Mouse (Mus musculus) v-Abl transformed pro-B cells (cell line): ENCODE data around the gene Ppie.
"Not testable (repeated sequence)": the region's sequence is repeated elsewhere in the genome, so short reads cannot be mapped to it uniquely, and the experiment has no call there.

ENCODE experiments used
- in situ Hi-C, 2 experiments: fragments of 400-800 bp; cut with MboI; formaldehyde crosslinking; loops; one replicate each; pipeline ENCODE4 v1.15.1; 2025; ENCODE audit not compliant: unreplicated experiment in 2 of 2

The Ppie gene

DNA sequence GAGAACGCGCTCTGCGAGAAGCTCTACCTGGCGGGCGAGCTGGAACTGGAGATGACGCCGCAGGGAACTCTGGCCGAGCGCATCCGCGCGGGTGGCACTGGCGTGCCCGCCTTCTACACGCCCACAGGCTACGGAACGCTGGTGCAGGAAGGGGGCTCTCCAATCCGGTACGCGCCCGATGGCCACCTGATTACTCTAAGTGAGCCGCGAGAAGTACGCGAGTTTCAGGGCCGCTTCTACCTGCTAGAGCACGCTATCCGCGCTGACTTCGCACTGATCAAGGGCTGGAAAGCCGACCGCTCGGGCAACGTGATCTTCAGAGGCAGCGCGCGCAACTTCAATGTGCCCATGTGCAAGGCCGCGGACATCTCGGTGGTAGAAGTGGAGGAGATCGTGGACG, 23.1 kb downstream of the Ppie start:
- in situ Hi-C loops: not testable (repeated sequence)

DNA sequence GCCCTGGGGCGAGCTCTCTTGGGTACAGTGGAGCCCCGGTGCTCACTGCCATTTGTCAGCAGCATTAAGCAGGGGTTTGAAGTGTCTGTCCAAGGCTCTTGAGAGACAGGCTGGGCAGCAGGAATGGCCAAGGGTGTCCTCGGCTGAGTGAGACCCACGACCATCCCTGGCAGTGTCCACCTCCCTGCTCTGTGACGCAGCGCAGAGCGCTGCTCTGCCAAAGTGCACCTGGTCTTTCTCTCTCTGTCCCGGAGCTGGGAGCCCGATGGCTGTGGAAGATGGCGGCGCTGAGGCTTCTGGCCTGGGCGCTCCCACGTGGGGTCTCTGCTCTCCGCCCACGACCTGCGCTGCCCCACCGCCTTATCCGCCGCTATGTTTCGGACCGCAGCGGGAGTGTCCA, 23.7 kb downstream of the Ppie start, which contains the start of gene Oxct2b:
Gene Oxct2b (plus strand): TSS at position 256 of the 400 bp plus-strand sequence.
- in situ Hi-C loops: no loop called here

DNA sequence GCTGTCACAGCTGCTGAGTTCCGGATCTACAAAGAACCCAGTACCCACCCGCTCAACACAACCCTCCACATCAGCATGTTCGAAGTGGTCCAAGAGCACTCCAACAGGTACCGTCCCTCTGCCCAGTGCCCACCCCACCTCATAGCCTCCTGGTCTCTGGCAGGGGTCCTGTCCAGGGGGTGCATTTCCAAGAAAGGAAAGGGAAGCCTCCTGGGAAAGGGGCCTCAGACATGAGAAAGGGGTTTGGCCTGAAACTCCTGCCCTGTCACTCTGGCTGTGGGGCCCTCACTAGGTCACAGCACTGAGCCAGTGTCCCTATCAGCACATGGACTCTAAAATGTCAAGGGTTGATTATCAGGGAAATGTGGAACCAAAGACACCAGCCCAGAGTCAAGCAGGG, 25.1 kb downstream of the Ppie start:
- in situ Hi-C loops: not testable (repeated sequence)

DNA sequence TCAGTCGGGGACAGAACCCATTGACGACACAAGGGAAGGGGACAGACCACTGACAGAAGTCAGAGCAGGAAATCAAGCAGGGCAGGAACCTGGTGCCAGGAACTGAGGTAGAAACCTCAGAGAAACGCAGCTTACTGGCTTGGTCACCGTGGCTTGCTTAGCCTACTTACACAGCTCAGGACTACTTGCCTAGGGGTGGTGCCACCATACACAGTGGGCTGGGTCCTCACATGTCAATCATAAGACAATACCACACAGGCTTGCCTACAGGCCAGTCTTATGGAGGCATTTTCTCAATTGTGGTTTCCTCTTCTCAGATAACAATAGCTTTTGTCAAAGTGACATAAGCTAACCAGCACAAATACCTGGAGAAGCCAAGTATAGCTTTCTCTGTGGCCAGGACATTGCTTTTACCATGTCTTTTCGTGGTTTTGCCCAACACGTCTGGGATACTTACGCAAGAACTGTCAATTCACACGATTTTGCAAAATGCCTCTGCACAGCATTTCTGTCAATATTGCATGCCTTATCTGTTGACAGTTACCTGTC, 27.5 kb downstream of the Ppie start:
- in situ Hi-C loops: no loop called here

DNA sequence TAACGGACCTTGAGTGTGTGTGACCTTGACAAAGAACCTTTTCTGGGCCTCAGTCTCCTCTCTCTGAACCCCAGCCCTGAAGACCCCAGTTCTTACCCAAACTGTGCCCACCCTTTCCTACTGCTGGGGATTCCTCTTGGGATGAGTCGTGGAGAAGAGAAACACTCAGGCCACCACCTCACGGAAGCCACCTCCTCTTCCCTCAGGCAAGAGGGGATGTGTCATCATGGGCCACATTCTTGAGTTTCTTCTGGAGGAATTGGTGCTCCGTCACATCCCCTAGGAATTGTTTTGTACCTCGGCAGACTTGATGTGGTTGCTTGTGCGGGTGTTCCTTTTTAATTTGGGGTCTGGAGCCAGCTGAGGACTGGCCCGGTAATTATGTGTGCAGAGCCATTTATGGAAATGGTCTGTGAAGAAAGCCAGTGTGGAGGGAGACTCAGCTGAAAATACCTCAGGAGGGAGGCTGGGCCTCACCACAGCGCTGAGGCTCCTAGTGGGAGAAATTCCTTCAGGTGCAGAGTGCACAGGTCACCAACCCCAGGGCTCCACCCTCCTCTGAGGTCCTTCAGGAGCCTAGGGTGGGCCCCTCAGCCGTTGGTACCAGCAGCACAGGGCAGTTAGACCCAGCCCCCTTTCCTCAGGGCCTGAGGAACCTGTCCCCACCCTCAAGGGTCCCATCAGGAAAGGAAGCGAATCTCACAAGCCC, 28.3 kb downstream of the Ppie start:
- in situ Hi-C loops: not testable (repeated sequence)

DNA sequence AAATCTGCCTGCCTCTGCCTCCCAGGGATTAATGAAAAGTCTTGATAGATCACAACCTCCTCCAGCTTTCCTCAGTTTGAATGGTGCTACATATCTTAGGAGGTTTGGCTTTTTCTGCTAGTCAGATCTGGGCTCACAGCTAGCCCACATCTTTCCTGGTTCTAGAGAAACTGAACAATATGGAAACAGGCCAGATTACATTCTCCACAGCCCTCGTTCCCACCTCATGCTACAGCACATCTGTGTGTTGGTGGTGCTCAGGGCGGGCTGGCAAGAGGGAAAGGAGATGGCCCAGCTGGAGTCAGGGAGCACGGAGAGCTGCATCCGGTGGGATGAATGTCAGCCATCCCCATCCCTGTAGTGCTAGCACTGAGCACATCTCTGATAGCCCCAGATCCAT, 29.0 kb downstream of the Ppie start:
- in situ Hi-C loops: no loop called here

DNA sequence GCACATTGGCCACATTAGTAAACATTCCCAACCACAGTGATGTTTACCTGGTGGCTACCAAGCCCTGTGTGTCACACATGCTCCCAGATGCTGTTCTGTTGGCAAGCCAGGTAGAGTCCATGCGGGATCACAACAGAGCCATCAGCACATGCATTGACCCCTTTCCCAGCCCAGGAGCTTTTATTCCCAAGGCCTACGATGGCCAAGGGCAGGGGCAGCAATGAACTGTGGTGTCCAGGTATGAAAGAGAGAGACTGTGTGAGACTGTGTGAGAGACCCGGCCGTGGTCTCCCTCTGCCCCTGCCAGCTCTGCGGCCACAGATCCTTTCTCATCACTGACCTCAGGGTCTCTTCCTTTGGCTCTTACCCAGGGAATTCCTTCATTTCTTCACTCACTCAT, 31.7 kb downstream of the Ppie start:
- in situ Hi-C loops: no loop called here

DNA sequence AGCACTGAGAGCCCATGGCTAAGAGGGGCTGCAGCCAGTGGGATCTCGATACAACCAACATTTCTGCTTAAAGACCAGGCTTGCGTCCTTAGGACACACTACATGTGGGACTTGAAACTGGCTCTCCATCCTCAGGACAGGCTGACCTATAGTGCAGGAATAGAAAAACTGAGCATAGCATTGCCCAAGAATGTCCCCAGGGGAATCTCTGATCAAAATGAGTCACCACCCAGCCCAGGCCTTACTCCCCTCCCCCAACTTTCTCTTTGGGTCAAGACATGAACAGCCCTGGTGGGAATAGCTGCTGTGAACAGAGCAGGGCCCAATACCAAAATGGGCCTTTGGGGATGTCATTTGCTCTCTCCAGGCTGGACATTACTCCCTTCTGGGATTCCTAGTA, 32.9 kb downstream of the Ppie start:
- in situ Hi-C loops: no loop called here

DNA sequence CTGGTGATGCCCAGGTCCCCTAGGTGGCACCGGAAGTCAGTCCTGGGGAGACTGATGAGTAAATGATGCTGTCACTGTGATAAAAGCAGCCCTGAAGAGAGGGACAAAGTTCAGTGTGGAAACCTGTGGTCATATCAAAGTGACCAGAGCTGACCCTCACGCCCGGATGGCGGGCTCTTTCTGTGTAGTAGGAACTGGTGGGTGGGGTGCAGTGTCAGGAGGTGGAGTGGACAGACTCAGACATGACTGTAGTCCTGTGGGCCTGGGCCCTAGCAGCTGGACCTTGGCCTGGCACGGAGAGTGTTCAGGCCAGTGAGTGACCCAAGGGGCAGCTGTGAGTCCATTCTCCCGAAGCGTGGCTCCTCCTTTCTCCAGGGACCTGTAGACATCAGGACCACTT, 33.8 kb downstream of the Ppie start:
- in situ Hi-C loops: not testable (repeated sequence)

DNA sequence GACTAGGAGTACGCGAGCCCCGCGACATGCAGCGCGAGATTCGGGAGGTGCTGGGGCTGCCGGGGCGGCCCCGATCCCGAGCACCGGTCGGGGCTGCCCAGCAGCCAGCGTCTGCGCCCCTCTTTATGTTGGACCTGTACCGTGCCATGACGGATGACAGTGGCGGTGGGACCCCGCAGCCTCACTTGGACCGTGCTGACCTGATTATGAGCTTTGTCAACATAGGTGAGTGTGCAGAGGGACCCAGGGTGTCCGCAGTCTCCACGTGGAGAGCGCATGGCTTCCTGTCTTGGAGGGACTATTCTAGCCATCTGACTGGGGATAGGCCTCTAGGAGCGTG, 34.3 kb downstream of the Ppie start:
- in situ Hi-C loops: no loop called here

DNA sequence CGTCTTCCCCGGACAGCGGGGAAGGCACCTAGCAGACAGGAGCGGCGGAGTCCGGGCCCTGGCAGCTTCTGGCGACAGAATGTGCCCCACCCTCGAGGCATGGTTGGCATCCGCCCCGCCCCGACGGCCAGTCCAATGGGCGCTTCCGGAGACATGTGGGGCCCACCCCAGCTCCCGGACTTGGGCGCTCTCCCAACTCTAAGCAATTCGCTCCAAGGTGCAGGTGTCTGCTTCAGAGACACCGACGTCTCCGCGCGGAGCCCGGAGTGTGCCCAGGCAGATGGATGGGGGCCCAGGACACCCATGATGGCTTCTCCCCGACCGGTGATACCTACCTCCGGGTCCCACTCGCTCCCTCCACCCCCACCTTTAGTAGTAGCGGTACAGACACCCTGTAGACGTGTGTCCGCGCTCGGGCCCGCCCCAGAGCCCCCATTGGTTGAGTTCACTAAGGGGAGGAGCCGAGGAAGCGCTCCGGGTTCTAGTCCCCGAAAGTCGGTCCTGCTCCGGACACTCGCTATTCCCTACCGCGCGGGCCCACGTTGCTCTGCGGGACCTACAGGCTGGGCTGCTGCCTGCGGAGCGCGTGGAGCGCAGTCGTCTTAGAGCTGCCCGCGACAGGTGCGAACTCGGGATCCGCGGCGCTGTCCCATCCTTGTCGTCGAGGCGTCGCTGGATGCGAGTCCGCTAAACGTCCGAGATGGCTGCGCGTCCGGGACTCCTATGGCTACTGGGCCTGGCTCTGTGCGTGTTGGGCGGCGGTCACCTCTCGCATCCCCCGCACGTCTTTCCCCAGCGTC, 34.9 kb downstream of the Ppie start, which contains the start of gene Bmp8b:
Gene Bmp8b (plus strand): TSS at position 515 of the 800 bp plus-strand sequence.
- in situ Hi-C loops: no loop called here

DNA sequence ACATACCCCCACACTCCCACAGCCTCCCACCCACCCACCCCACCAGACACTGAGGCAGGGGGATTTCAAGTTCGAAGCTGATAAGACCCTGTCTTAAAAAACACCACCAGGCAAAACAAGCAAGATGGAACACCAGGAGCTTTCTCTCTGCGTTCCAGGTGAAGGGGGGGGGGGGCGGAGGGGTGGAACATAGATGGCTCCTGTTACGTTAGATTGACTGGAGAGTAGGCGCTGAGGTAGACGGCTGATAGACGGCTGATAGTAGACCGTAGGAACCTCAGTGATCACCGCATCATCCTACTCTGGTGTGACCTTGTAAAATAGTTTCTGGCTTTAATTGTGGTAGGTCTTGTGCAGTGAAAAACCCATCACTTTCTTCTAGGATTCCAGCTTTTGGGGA, 45.9 kb downstream of the Ppie start:
- in situ Hi-C loops: loop anchor here in 1 of 2 experiments (10.0 to 25.0 kb wide), 2 partner anchors 507 to 1829 kb away; no protein-coding TSS in a partner anchor

DNA sequence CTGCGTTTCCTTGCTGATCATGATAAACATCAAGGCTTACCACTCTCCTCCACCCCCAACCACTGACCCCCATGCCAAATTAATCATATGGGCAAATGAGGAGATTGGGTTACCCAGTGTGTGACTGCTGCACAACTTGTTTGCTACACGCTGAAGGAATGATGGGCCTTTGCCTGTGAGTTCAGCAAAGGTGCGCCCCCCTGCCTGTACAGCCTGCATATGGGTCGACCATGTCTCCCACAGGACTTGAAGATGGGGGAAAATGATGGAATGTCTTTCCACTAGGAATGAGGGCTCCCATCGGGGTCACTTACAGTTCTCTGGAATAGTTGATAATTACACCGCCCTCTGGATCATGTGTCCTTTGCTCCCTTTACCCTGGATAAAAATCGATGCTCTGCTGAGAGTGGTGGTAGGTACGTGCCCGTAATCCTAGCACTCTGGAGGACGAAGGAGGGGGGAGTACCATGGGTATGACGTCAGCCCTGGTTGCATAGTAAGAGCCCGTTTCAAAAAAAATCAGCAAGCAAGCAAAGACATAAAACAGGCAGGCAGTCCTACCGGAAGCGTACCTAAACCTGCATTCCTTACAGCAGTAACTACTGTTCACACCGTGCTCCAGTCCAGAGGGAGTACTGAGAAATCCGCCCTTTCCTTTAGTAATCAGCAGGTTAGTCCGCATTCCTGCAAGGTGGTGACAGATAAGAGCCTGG, 46.5 kb downstream of the Ppie start:
- in situ Hi-C loops: loop anchor here in 1 of 2 experiments (10.0 to 25.0 kb wide), 2 partner anchors 506 to 1828 kb away; no protein-coding TSS in a partner anchor

DNA sequence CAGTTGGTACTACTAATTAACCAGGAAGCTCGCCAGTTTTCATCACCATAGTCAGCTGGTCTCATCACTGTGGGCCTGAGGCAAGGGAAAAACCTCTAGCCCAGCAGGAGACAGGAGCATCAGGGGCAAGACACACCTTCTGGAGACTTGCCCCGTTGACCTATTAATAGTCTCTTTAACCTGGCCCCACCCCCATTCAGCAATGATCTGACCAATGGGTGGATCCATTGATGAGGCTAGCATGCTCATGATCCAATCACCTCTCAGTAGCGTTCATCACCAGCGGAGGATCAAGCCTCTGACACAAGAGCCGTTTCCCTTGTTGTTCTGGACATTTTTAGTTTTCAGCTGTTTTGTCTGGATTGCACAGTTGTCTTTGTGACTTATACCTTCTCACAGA, 47.1 kb downstream of the Ppie start:
- in situ Hi-C loops: loop anchor here in 1 of 2 experiments (10.0 to 25.0 kb wide), 2 partner anchors 505 to 1828 kb away; no protein-coding TSS in a partner anchor

DNA sequence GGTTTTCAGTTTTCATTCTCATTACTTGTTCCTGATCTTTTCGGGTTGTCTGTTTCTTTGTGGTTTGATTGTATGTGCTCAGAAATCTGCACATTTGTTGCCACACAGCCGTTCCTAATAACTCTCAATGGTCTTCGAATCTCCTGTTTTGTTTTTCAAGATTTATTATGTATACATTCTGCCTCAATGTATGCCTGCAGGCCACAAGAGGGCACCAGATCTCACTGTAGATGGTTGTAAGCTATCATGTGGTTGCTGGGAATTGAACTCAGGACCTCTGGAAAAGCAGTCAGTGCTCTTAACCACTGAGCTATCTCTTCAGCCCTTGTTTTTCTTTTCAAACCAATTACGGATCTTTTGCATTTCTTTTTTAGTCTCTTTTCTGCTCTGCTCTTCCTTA, 53.4 kb downstream of the Ppie start:
- in situ Hi-C loops: loop anchor here (10.0 to 25.0 kb wide), 3 partner anchors 282 to 1842 kb away; no protein-coding TSS in a partner anchor

DNA sequence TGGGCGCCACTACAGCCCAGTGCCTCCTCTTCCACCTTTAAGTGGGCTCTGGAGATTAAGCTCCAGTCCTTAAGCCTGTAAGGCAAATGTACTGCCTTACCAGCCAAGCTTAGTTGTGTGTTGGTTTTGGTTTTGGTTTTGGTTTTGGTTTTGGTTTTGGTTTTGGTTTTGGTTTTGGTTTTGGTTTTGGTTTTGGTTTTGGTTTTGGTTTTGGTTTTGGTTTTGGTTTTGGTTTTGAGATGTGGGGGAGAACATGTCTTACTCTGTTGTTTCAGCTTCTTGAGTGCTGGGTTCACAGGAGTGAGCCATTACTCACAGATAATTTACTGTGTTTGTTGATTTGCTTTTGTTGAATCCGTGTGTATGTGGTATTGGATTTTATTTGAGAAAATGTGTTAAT, 54.5 kb downstream of the Ppie start:
- in situ Hi-C loops: loop anchor here (10.0 to 25.0 kb wide), 3 partner anchors 280 to 1840 kb away; no protein-coding TSS in a partner anchor

DNA sequence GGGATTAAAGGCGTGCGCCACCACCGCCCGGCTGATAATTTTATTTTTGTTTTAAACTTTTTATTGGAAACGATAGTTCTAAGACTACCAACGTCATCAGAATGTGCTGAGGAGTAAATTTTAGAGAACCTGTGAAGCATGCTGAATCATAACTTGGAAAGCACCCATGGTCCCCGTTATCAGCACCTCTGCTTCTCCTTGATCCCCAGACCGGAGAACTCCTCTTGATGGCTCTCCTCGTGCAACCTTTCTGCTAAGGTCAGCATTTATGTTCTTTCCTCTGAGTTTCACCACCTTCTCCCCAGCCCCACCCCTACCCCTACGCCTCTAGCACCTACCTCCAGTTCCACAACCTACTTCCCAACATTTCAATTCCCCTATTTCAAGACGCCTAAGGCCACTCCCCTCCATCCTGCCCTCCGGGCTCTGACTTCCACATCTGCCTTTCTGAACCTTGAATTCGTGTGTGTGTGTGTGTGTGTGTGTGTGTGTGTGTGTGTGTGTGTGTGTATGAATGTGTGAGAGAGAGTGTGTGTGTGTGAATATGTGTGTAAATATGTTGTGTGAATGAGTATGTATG, 56.3 kb downstream of the Ppie start:
- in situ Hi-C loops: loop anchor here (5.0 to 25.0 kb wide), 6 partner anchors 86 to 1839 kb away; partner anchors contain the start of gene Mycl (in 1 of the 2)

DNA sequence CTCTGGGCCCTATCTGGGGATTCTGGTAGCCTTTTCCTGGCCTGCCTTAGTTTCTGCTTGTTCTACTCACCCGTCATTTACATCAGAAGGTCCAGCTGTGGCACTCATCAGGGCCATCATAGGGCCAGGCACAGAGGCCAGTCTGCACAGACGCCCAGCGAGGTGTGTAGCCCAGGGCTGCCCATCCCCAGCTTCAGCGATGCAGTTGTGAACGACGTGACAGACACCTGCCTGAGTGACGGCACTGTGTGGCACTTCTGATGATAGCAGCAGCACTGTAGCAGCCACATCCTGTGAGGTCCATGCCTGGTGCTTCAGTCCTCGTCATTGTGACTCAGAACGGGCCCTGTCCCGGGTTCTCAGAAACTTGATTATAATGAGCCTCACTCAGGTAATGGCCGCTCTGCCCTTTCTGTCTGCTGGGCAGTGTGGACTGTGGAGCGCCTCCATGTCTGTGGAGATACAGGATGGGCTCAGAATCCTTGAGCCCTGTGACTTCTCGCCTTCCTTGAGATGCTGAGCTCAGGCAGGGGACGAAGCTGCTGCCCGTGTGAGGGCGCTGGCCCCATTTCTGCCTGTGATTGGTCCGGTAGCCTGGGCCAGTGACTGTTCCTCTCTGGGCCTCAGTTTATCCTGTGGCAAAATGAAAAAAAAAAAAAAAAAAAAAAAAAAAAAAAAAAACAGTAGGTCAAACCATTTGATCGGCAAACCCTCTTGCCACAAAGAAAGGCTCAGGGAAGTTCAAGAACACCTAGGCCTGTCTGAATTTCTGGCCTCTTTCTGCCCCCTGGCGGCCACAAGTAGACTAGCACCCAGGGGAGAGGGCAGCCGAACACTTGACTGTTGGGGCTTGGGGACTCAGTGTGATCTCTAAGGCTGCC, 57.2 kb downstream of the Ppie start:
- in situ Hi-C loops: loop anchor here (5.0 to 25.0 kb wide), 6 partner anchors 85 to 1838 kb away; partner anchors contain the start of gene Mycl (in 1 of the 2)

DNA sequence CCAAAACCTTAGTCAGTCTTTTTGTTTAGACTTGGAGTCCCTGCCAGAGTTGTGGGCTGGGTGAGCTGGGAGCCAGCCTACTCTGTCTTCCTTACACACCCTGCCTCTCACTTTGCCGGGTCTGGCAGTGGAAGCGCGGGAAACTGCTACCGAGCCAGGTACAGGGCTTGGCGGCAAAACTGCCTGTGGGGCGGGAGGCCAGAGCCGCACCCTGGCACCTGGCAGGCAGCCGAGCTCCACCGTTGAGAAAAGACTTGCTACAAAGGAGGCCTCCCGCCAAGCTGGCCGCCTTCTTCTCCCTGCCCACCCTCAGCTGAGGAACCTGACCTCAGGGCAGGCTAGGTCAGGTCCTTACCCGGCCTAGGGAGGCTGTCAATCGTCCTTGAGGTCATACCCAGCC, 59.0 kb downstream of the Ppie start:
- in situ Hi-C loops: loop anchor here (5.0 to 25.0 kb wide), 6 partner anchors 83 to 1836 kb away; partner anchors contain the start of gene Mycl (in 1 of the 2)
